Mouse (Mus musculus) urinary bladder, adult 18-20 months (tissue): Measurements from ENCODE around the gene Cdt1.

Experiments
- DNase-seq, 2 experiments: peaks; one replicate each; pipeline ENCODE4 v3.0.0; 2022; ENCODE audit warnings: low spot score in 2 of 2, mixed read lengths in 2 of 2

Gene Cdt1

DNA sequence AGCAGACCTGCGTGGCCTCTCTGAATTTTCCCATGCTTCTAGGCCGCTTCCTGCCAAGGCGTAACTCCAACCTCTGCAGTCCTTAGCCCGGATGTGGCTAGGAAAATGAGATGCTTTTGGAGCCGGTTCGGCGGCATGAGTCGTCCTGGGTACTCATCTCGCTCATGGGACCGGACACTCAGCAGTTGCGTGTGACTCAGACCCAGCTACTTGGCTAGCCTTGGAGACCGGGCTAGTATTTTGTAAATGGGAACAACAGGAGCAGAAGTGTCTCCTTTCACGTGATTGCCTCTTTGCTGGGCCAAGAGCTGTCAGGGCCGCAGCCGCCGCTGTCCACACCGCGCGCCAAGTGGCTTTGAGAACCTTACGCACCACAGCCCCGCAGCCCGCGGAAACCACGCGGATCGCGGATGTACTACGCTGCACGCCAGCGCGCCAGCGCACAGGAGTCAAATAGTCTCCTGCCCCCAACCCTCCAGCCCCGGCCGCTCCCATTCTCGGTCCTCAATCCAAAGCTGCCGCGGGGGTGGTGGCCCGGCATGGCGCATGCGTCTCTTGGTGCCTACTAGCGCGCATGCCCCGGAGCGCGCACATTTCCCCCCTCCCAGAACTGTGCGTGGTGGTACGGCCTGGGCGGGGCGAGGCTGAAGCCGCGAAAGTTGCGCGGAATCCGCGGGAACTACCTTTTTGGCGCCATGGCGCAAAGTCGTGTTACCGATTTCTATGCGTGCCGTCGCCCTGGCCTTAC lies at the start of gene Cdt1:
Gene Cdt1, plus strand, starts transcription at position 655 of the 748 bp plus-strand sequence.
- DNase-seq = peak; percentile 90 to 94

DNA sequence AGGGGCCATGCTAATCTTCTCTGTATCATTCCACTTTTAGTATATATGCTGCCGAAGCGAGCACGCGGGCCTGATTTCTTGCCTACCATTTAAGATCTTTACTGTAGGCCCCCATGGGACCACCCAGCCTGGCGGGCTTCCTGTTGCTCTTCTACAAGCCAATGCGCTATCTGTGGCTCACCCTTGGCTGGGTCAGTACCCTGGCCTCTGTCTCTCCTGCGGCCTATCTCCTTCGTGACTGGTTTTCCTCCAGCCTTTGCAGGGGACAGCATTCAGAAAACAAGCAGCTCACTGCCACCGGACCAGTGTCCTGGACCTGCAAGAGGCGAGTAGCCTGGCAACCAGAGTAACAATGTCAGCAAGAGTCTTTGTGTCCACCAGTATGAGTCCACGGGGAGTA lies 47.2 kb upstream of the Cdt1 start:
- DNase-seq = no peak

DNA sequence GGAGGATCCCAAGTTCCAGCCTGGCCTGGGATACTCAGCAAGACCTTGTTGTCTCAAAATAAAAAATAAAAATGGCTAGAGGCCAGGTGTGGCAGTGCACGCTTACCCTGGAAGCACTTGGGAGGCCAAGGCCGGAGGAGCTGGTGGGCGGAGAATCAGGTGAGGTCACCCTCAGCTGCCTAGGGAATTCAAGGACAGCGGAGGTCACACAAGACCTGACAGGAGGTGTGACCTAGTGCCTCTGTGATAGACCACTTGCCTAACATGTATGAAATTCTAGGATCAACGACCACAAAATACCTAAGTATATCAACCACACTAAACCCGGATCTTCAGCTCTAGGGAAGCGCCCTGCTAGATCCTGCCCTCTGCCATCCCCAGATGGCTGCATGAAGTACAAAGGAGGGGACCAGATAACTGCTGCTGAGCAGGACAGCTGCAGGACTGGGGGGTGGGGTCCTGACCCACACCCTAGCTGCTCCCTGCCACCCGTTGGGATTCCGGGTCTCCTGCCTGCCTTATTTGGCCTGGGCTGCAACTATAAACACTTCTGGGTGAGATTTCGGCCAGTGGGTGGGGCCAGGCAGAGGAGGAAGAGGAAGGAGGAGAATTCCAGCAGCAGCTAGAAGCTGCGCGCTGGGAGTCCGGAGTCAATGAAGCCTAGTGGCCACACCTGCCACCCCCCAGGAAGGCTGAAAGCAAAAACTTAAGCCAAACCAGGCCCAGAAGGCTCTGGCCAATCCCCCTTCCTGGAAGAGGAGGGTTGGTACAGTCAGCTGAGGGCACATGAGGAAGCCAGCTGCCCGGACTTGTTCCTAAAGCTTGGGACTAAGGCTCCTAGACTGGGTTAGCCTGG lies 44.8 kb upstream of the Cdt1 start:
- peak; percentile 61 to 64 for DNase-seq

DNA sequence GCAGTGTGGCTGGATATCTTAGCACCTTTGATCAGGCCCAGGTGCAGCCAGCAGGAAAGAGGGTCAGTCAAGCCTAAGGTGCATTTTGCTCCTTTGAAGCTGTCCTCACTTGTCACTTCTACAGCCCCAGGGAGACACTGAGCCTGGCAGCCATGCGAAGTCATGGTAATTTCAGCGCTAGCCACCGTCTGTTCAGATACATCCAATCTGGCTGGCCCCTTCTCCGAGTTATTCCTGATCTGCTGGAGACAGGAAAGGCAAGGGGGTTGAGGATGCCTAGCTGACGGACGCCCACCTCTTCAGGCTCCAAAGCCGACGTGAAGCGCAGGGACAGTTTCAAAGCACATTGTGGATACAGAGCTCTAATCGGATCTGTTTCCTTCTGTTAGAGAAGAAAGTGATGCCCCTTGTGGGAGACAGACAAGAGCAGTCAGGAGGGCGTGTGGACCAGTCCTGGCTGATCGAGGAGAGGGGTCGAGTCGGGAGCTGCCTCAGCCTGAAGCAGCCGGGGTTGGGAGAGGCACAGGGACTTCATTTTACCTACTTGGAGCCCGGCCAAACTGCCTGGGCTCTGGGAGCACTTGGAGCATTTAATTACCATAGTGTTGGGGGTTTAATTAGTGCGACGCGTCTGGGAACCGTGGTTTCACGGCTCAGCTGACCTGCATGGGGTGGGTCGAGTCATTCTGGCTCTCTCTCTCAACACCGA lies 44.0 kb upstream of the Cdt1 start:
- DNase-seq = no peak

DNA sequence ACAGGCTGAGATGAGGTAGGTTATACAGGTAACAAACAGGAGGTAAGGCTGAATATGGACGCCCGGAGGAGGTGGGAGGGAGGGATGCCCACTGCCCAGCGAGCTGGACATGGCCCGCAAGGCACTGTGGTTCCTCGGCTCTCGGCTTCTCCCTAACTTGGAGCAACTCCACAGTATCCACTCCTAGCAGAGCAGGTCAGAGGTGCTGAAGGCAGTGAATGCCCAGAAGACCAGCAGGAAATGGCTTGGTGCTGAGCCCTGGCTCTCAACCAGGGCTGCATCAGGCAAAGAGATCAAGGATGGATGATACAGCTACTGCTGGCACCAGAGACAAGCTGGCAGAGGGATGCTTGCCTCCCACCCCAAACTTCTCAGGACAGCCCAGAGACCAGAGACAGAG lies 43.3 kb upstream of the Cdt1 start:
- no peak for DNase-seq

DNA sequence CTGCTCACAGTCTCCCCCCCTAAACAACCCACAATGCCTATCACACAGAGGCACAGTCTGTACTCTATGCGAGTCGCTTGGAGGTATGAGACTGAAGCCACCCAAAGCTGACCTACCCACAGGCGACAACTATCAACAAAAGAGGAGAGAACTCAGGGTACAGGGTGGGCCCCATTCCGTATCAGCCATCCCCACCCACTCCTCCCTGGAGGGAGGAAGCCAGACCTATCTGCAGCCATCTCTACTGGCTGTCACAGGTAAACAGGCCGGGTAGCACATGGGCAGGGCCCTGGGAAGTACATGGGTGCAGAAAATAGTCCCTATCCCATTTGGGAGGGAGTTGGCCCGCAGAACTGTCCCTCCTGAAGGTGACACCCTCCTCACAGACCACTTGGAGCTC lies 42.8 kb upstream of the Cdt1 start:
- no peak for DNase-seq

DNA sequence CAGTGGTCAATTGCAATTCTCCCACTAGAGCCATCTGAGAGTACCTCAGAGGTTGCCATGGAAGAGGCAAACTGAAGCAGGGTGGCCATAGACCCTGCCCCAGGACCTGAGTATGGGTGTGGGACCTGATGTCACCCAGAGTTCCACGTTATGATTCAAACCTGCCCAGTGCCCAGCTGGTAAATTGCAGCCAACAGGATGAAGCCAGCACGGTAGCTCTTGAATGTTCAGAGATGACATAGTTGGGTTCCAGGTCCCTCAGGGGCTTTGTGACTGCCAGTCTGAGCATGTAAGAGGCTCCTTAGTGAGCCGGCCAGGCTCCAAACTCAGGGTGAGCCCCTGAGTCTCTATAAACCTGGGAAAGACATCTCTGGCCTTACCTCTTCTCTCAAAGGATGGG lies 41.7 kb upstream of the Cdt1 start:
- DNase-seq = no peak

DNA sequence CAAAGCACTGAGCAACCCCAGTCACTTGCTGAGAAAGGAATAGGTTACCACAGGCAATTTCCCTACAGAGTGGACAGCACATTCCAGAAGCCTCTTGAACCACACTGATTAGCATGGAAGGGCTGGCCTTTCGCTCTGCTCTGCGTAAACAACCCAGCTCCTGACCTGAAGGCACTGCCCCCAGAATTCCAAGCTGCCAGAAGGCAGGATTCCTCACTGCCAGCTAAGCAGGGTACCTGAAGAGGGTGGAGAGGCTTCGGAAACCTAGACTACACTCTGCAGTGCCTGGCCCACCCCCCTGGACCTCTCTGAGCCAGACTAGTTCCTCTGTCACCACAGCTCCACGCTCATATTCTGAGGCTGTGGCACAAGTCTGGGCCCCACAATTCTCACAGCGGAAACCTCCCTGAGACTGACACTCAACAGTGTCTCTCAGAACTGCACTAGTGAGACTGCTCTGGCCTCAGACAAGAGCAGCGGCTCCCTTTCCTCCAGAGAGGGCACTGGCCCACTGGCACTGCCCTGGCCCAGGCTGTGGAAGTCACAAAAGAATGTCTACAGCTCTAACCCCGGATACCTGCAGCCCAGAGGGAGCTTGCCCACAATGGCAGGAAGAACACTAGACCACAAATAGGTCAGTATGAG lies 41.2 kb upstream of the Cdt1 start:
- no peak for DNase-seq

DNA sequence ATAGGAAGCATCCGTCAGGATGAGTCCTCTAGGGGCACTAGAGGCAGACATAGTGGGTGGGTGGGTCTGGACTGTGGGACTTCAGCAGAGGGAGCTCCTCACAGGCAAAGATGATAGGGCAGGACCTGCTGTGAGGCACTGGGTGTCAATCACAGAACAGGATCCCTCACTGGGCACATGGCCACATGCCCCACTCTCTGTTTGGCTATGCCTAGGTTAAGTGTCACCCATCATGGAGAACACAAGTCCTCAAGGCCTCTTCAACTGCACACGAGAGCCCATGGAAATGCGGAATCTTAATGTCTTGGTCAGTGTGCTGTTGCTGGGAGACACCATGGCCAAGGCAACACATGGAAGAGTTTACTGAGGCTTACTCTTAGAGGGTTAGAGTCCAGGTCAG lies 39.9 kb upstream of the Cdt1 start:
- DNase-seq = no peak

DNA sequence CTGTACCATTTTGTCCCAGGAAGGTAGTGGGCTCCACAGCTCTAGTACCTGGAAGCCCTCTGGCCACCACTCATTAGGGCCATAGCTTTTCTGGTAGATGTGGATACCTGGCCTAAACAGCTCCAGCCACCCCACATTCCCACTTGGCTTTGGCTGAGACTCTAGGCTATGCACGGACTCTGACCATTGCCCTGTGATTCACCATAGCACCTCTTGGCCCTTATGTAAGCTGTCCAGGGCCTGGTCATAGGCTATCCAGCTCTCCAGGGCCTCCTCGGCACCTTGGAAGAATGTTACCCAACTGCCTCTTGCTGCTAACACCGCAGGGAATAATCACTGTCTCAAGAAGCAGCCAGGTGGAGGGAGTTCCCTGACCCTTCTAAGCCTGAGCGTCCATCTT lies 38.7 kb upstream of the Cdt1 start:
- DNase-seq = no peak

DNA sequence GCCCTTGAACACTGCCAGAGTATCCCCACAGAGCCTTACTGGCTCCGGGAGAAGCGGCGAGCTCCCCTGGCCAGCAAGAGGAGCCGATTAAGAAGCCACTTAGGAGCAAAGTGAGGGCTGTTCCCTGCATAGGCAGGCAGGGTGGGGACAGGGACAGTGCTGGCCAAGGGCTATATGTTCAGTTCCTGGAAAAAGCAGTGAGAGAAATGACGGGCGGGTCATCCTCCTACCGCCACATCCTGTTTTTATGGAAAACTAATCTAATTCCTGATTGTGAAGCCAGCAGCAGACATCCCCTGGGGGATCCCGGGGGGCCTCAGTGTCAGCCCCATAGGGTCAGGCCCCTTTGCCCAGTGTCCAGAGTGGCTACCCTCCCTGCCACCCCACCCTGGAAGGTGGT lies 36.5 kb upstream of the Cdt1 start:
- DNase-seq = no peak

DNA sequence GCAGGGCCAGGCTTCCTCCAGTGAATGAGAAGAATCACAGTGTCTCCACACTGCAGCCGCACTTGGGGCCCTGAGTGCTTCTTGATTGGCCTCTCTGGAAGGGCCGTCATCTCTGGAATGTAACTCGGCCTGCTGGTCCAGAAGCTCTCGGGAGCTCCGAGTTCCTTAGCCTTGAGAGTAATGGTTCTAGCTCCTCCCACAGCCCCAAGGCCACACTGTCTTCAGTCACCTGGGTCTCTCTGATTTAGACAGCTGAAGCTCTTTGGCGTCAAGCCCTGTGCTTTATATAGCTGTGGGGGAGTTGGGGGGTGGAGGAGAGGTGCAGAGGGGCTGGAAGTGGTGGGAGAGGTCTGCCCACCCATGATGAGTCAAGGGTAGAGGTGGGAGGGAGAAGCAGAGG lies 30.8 kb upstream of the Cdt1 start:
- peak; percentile 51 to 70 for DNase-seq

DNA sequence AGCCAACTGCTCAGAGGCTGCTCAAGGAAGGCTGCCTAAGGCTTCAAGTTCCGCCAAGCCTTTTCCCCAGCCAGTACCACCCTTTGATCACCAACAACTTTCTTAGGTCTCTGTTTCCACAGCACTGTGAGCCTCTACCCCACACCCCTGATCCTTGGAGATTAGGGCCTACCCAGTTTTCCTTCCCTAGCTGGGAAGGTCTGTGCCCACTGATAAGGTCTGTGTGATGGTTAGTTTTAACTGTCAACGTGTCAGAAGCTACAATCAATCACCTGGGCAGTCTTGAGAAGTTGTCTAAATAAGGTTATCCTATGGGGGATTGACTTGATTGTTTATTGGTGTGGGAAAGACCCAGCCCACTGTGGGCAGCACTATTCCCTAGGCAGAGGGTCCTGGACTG lies 30.0 kb upstream of the Cdt1 start:
- no peak for DNase-seq

DNA sequence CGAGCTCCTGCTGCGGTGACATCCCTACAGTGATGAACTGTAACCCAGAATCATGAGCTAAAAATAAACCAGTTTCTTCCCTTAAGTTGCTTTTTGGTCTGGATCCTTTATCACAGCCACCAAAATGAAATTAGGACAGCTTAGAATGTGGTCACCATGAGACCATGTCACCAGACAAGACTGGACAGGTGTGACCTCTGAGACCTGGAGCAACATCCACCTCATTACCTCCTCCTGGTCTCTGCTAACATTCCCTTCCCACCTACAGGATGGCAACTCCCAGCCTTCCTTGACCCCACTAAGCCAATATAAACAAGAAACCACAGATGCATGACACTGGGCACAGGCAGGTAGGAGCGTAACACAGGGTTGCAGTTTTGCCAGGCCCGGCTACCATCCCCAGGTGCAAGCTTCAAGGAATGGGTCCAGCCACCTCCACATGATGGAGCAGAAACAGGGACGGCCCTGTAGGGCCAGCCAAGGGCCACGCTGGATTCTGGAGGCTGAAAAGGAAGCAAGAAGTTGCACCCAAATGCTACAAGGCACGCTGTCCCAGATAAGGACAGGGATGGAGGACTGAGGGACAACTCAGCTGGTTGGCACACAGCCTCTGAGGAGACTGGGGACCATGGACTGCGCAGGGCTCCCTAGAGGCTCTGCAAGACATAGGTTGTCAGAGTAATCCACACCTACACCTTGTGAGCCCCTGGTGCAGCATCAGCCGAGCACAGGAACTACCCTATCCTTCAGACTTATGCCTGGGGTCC lies 29.3 kb upstream of the Cdt1 start:
- no peak for DNase-seq

DNA sequence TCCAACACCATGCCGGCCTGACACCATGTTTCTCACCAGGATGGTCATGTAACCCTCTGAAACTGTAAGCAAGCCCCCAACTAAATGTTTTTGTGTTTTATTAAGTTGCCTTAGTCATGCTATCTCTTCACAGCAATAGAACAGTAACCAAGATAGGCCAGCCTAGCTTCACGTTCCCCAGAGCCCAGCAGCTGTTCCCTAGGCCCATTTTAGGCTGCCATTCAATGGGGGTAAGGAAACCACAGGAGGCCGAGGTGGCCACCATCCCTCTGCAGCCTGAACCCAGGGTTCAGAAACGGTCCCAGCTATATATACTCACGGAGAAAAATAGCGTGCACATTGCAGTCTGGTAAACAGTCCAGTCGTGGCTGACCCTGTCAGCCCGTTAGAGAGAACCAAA lies 23.7 kb upstream of the Cdt1 start:
- DNase-seq = no peak

DNA sequence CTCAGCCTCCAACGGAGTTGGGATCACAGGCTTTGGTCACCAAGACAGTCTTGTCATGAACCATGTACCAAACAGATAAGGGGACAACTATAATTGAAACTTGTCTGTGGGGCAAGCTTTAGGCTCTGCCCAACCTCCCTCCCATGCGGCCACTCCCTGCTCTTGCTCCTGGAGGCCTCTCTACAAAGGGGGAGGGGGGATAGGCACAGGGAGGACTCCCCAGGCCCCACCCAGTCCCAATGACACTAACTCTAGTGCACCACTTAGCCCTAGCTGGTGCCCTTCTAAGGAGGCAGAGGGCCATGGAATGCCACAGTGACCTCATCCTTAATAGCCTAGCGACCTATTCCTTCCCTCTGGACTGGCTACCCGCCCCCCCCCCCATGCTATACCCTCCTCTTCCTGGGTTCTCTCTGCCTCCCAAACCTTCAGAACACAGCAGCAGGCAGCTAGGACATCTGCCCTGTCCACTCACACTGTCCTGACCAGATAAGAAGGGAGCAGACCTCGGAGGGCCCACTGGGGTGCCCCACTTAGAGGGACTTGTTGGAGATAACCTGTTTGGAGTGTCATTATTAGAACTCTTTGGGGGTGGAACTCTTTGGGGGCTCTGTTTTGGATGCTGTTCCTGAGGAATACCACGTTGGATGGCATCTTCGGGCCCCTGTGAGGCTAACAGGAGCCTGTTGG lies 21.6 kb upstream of the Cdt1 start:
- DNase-seq = no peak

DNA sequence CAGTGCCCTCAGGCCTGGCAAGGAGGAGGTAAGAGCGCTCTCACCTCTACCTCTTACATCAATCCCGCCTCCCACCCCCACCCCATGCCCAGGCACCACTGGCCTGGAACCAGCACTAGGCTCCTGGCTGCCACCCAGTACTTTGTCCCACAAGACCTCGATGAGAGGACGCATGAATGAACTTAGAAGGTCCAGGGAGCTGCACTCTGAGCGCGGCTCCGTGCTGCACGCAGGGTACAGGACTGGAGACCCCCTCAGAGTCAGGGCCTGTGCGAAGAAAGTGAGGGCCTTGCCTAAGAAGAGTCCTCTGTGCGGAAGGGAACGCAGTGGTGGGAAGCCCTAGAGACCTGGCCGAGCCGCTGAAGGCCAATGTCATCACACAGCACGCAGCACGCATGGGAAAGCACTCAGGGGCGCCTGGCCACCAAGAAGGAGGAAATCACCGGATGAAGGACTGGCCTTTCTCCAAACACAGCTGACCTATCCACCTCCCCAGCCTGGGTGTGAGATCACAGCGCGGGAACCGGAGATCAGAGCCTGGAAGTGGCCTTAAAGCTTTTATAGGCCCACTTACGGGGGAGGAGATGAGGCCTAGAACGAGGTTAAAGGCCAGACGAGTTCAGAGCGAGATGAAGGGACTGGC lies 20.9 kb upstream of the Cdt1 start:
- no peak for DNase-seq

DNA sequence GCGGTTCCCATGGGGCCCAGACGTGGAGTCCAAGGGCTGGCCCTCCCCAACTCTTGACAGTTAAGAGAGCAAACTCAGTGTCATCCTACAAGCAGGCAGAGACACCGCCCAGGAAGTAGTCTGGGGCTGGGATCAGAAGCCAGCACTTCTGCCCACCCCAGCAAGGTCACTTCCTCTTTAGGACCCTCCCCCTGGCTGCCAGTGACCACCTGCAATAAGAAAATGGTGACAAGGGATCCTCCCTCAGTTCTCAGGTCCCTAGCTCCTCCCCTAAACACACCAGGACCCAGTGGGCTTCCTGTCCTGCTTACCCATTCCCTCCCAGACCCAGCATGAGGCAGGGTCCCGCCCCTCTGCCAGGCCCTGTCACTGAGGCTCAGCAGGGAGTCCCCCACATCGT lies 20.0 kb upstream of the Cdt1 start:
- DNase-seq = no peak

DNA sequence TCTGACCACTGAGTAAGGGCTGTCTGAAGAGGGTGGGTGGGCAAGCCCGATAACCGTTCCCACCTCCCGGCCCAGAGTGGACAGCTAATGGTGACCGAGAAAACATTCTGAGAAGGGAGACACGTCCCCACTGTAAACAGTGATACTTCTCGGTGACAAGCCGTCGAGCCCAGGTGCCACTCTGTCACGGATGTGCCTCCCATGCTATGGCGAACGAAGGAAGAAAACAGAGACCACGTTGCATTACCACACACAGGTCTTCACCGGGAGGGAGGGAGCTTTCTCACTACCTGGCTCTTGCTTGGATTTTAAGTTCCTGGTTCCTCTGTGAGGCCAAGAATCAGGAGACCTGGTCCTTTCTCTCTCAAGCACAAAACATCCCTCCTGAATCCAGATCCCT lies 19.5 kb upstream of the Cdt1 start:
- DNase-seq = no peak

DNA sequence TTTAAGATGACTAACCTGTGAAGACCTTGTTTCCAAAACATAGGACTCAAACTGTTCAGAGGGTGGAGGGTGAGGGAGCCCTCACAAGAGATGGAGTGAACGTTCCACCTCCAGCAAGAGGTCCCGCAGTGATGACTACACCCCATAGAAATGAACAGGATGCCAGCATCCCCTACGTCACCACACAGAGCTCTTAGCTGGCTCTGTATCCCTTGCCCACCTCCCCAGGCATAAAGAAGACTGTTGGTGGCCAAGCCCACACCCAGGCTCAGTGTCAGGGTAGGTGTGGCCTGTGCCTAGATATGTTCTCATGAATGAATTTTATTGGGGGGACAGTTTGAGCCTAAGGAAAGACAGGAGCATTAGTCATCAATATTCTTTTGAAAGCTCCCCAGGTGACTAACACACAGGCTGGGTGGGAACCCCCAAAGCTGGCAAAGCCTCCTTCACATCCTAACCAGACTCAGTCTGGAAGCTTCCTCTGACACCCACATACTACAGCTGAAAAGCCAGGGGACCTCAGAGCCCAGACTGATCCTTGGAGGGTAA lies 18.9 kb upstream of the Cdt1 start:
- DNase-seq = no peak
